Mouse (Mus musculus): ENCODE results near the gene Muc13. TPM values are rescaled to one million over a fixed set of nuclear protein-coding genes. Genes with fewer than 3 reads are reported as not detected.

Muc13 gene
- polyA plus RNA-seq, 1 experiment from 2014 or later, result 0.99 TPM

DNA sequence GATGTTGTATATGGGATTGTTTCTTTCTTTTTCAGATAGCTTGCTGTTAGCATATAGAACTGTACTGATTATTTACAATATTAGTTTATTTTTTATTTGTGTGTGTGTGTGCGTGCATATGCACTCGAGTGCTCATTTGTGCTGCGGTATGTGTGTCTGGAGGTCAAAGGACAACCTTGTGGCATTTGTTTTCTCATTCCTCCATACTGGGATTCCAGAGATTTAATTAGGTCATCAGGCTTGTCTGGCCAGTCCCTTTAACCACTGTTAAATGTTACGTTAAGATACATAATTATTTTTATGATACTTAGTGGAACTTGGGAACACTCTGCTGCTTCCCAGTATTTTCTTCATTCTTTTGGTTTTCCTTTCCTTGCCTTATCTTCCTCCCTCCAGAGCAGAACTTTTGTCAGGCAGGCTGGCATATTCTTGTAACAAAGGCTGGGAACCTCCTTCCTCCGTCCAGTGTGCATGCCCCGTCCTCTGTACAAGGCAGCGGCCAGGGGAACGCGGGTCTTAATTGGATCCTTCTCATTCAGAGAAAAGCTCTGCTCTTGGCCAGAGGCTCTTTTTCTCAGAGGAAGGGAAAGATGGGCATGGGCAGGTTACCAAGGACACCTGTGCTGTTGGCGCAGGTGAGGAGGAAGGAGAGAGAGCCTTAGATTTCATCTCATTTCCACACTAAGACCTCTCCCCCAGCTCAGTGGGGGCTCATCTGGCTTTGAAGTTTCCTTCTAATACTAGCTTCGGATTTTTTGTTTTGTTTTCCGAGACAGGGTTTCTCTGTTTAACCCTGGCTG lies 48.4 kb downstream of the Muc13 start:
- Histone ChIP-seq H3K4me1 (replicated peaks) (peaks cover 16% of the 10 kb centered on the region), H3K9ac (no peak overlapping the region), H3K4me3 (replicated peaks) (no peak overlapping the region), H3K4me2 (no peak overlapping the region), H3K27me3 (no peaks in the 10 kb centered on the region), H3K9me3 (replicated peaks) (no peaks in the 10 kb centered on the region), H3K27ac (replicated peaks) (no peak overlapping the region), H3K36me3 (replicated peaks) (0 out of 2 replicates have a peak, but pooled peaks cover 3% of the 10 kb centered on the region)
- 71% methylated on average over 12 of the region's 12 CpGs for WGBS (ENCODE audit: insufficient replicate concordance)
- ATAC-seq (ENCODE audit: insufficient read depth), result no peak

DNA sequence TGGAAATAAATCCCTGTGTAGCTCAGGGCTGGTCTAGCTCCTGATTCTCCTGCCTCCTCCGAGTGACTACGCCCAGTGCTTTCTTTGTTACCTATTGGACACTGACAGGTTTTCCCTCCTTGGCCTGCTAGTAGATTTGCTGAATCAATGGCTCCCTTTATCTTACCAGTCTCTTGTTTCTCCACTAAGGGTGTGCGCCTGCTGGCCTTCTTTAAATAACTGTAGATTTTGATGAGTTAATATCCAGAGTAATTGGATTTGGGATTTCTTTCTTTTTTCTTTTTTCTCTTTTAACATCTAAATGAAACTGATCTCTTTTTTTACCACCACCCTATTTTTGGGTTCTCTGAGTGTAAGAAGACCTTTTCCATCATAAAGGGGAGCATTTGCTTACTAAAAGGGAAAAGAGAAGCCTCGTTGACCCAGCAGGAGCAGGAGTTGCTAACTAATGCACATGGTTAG lies 50.3 kb downstream of the Muc13 start:
- Histone ChIP-seq H3K4me2 (no peak overlapping the region), H3K27me3 (no peaks in the 10 kb centered on the region), H3K9me3 (replicated peaks) (no peaks in the 10 kb centered on the region), H3K4me3 (replicated peaks) (no peak overlapping the region), H3K9ac (no peak overlapping the region), H3K27ac (replicated peaks) (no peak overlapping the region), H3K4me1 (replicated peaks) (peaks cover 10% of the 10 kb centered on the region; the same call in 1 of the 2 replicates), H3K36me3 (replicated peaks) (0 out of 2 replicates have a peak, but pooled peaks cover 3% of the 10 kb centered on the region)
- whole genome bisulfite sequencing (ENCODE audit: insufficient replicate concordance), result 57% methylated on average over 4 of the region's 4 CpGs
- no peak for ATAC-seq (ENCODE audit: insufficient read depth)

DNA sequence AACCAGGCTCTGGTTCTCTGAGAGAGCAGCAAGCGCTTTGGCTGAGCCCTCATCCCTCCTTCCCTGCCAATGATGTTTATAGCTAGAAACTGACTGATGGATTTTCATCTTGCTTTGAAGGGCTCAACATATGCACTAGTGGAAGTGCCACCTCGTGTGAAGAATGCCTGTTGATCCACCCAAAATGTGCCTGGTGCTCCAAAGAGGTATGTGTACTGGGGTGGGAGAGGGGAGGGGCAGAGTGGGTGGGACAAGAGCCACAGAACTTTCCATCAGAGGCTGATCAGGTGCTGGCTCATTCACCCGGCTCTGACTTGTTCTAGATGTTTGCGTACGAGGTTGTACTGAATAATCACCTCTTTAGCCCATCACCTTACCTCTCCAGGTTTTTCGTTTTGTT lies 51.0 kb downstream of the Muc13 start:
- no peaks in the 10 kb centered on the region for H3K27me3 ChIP-seq

DNA sequence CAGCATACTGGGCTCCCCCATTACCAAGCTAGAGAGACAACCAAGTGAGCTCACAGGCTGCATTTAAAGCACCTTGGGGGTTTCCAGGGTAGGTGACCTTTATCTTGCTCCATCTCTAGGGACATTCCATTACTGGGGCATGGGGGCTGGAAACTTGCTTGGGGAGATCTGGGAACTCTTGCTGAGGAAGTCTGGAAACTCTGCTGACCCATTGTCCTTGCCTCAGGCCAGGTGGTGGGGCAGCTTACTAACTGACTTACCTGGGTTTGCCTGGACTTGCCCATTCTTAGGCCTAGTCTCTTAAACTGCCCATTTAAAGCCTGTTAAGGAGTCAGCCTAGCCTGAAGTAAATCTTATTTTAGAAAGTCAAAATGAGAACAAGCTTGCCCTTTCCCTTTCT lies 59.4 kb downstream of the Muc13 start:
- ATAC-seq (ENCODE audit: insufficient read depth), result no peak
- Histone ChIP-seq H3K4me1 (replicated peaks) (no peaks in the 10 kb centered on the region), H3K4me3 (replicated peaks) (no peak overlapping the region), H3K27ac (replicated peaks) (no peak overlapping the region), H3K27me3 (no peaks in the 10 kb centered on the region), H3K9me3 (replicated peaks) (no peaks in the 10 kb centered on the region), H3K36me3 (replicated peaks) (no peaks in the 10 kb centered on the region), H3K9ac (no peak overlapping the region), H3K4me2 (no peak overlapping the region)

More for the DNA sequence above, 51.0 kb downstream of the Muc13 start:
- ATAC-seq (ENCODE audit: insufficient read depth), result no peak
- no peak overlapping the region for H3K4me2 ChIP-seq
- no peak overlapping the region for H3K9ac ChIP-seq
- H3K36me3 ChIP-seq (replicated peaks), result 0 out of 2 replicates have a peak, but pooled peaks cover 3% of the 10 kb centered on the region
- WGBS (ENCODE audit: insufficient replicate concordance), result 66% methylated on average over 6 of the region's 6 CpGs
- peaks cover 10% of the 10 kb centered on the region; the same call in 1 of the 2 replicates for H3K4me1 ChIP-seq (replicated peaks)
- no peak overlapping the region for H3K27ac ChIP-seq (replicated peaks)
- H3K9me3 ChIP-seq (replicated peaks), result no peaks in the 10 kb centered on the region
- no peak overlapping the region for H3K4me3 ChIP-seq (replicated peaks)

DNA sequence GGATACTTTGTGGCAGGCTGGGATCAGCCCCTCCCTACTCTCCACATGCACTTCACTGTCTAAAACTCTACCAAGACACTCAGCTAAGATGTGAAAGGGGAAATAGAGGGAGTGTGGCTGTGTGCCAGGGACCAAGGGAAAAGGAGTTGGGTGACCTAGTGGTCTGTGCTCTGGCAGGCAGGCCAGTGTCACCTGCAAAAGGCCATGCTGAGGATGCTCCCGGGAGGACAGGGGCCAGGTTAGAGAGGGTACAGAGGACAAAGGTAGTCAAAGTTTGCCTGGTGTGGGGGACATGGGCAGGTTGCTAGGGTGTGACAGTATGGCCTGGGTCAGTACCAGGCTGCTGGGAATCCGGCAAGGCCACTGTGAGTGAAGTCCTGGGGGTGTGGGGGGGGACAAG lies 64.9 kb downstream of the Muc13 start:
- Histone ChIP-seq H3K9ac (no peak overlapping the region), H3K4me3 (replicated peaks) (no peak overlapping the region), H3K27ac (replicated peaks) (no peak overlapping the region), H3K36me3 (replicated peaks) (no peaks in the 10 kb centered on the region), H3K4me2 (no peak overlapping the region), H3K4me1 (replicated peaks) (peaks cover 4% of the 10 kb centered on the region; the same call in 1 of the 2 replicates), H3K9me3 (replicated peaks) (no peaks in the 10 kb centered on the region), H3K27me3 (no peaks in the 10 kb centered on the region)
- no peak for ATAC-seq (ENCODE audit: insufficient read depth)
- 70% methylated on average over 2 of the region's 2 CpGs for WGBS (ENCODE audit: insufficient replicate concordance)

DNA sequence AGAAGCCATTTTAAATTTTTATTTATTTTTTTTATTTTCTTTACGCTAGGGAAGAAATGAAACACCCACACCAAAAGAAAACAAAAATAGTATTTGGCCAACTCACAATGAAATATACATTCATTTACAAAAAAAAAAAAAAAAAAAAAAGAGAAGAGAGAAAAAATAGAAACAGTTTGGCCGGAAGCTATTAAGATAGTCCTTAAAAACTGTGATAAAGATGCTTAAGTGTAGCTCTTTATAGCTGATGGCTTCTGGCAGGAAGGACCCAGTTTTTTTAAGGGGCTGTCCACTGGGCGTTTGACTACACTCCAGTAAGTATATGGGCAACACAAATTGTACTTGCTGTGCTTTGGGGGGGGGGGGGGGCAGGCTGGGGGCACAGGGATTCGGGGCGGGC lies 65.5 kb downstream of the Muc13 start:
- 49% methylated on average over 5 of the region's 5 CpGs for WGBS (ENCODE audit: insufficient replicate concordance)
- Histone ChIP-seq H3K4me3 (replicated peaks) (no peak overlapping the region), H3K4me2 (no peak overlapping the region), H3K4me1 (replicated peaks) (peaks cover 4% of the 10 kb centered on the region; the same call in 1 of the 2 replicates), H3K27me3 (no peaks in the 10 kb centered on the region), H3K27ac (replicated peaks) (no peak overlapping the region), H3K36me3 (replicated peaks) (no peaks in the 10 kb centered on the region), H3K9ac (no peak overlapping the region), H3K9me3 (replicated peaks) (no peaks in the 10 kb centered on the region)
- ATAC-seq (ENCODE audit: insufficient read depth), result no peak

DNA sequence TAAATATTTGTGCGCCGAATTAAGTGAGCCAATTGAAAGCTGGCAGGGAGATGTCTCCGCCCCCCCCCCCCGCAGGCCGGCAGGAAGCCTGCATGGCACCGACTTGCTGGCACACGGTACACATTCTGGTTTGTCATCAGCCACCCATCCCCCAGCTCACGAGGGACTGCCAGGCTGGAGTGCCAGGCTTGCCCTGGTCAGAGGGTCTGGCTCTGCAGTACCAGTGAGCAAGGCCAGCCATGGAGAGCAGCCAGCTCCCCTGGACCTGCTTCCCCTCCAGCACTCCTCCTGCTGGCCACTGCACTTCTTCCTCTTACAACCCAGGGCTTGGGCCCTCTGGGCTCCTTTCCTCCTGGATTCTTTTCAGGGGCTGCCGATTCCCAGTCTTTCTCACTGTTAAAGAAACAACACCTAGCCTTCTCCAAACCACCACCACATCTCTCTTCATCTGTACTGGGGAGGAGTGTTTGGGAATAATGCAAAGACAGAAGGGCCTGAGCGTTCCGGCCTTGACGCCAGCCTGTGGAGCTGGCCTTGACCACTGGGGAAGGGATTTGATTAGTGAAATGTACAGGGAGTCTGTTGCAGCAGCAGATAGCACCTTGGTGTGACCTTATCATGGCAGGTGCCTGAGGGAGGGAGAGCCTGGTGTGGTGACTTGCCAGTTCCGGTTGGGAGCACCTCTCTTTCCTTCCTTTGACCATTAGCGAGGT lies 66.3 kb downstream of the Muc13 start:
- H3K27ac ChIP-seq (replicated peaks), result no peak overlapping the region

DNA sequence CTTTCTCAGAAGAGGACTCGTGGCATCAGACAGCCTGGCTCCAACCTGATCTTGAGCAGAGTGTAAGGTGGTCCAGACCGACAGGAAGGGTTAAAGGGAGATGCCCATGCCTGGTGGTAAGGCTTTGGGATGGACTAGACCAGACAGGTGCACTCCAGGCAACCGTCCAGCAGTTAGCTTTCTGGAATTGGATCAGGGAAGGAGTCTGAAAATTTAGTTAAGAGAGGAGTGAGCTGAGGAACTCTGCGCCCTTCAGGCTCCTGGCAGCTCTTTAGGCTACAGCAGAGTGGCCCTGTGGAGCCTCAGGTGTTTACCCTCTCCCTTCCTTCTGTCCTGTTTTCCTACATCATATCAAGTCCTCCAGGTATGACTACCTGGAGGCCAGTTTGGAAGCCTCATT lies 68.6 kb downstream of the Muc13 start:
- H3K4me2 ChIP-seq, result no peak overlapping the region

More for the DNA sequence above, 66.3 kb downstream of the Muc13 start:
- ATAC-seq (ENCODE audit: insufficient read depth), result no peak
- H3K4me2 ChIP-seq, result no peak overlapping the region
- 44% methylated on average over 14 of the region's 14 CpGs for WGBS (ENCODE audit: insufficient replicate concordance)
- H3K4me3 ChIP-seq (replicated peaks), result no peak overlapping the region
- H3K27me3 ChIP-seq, result no peaks in the 10 kb centered on the region
- no peak overlapping the region for H3K9ac ChIP-seq
- H3K36me3 ChIP-seq (replicated peaks), result no peaks in the 10 kb centered on the region
- no peaks in the 10 kb centered on the region for H3K9me3 ChIP-seq (replicated peaks)
- peaks cover 4% of the 10 kb centered on the region; the same call in 1 of the 2 replicates for H3K4me1 ChIP-seq (replicated peaks)

DNA sequence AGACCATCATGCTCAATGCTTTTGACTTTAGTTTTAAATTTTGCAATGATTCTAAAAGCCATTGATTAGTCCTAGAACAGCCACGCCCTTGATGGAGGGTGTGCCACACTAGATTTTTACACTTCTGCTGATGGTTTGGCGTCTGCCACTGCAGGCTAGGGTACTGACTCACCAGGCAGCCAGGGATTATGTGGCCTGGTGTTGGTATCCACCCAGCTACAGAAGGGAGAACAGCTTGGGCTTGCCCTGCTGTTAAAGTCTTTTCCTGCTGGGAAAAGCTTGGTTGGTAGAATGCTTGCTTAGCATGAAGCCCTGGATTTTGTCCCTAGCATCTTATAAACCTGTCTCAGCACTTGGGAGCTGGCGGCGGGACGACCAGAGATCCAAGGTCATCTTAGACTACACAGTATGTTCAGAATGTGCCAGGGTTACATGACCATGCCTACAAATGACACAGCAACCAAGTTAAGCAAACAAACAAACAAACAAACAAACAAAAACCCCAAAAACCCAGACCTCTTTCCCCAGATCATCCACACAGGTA lies 69.4 kb downstream of the Muc13 start:
- WGBS (ENCODE audit: insufficient replicate concordance), result 65% methylated on average over 5 of the region's 5 CpGs
- no peaks in the 10 kb centered on the region for H3K27me3 ChIP-seq
- H3K27ac ChIP-seq (replicated peaks), result no peak overlapping the region
- H3K4me1 ChIP-seq (replicated peaks), result peaks cover 4% of the 10 kb centered on the region; the same call in 1 of the 2 replicates
- H3K9ac ChIP-seq, result no peak overlapping the region
- no peaks in the 10 kb centered on the region for H3K9me3 ChIP-seq (replicated peaks)
- H3K4me3 ChIP-seq (replicated peaks), result no peak overlapping the region
- no peak for ATAC-seq (ENCODE audit: insufficient read depth)
- no peaks in the 10 kb centered on the region for H3K36me3 ChIP-seq (replicated peaks)
- no peak overlapping the region for H3K4me2 ChIP-seq

More for the DNA sequence above, 68.6 kb downstream of the Muc13 start:
- H3K9me3 ChIP-seq (replicated peaks), result no peaks in the 10 kb centered on the region
- H3K27me3 ChIP-seq, result no peaks in the 10 kb centered on the region
- H3K4me3 ChIP-seq (replicated peaks), result no peak overlapping the region
- no peak for ATAC-seq (ENCODE audit: insufficient read depth)
- peaks cover 4% of the 10 kb centered on the region; the same call in 1 of the 2 replicates for H3K4me1 ChIP-seq (replicated peaks)
- no peak overlapping the region for H3K9ac ChIP-seq
- 42% methylated on average over 4 of the region's 4 CpGs for WGBS (ENCODE audit: insufficient replicate concordance)
- H3K27ac ChIP-seq (replicated peaks), result no peak overlapping the region
- no peaks in the 10 kb centered on the region for H3K36me3 ChIP-seq (replicated peaks)
